Mouse (Mus musculus) right cerebral cortex, adult 2 months (tissue): ENCODE data around the gene Crhr2.

Experiments used
- DNase-seq, 2 experiments: peaks; one replicate each; pipeline ENCODE4 v3.0.0; 2021 to 2022; ENCODE audit warnings: low spot score in 2 of 2

Crhr2 gene

DNA sequence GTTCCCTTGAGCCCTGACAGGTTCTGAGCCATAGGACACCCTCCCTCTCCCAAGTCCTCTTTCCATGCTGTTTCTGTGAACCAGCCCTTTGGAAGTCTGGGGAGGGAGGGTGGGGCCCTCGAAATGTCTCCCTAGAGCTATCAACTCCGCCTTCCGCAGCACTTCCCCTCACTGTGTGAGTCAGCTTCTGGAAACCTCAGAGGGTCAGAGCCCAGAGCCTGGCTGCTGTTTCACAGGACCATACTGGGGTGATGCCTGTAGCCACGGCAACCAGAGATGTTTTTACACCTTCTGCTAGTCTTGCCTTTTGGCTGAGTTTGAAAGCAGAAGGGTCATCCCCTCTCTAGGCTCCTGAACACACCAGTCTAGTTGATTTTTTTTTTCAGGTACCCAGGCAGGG lies 9.8 kb downstream of the Crhr2 start:
- no peak for DNase-seq

DNA sequence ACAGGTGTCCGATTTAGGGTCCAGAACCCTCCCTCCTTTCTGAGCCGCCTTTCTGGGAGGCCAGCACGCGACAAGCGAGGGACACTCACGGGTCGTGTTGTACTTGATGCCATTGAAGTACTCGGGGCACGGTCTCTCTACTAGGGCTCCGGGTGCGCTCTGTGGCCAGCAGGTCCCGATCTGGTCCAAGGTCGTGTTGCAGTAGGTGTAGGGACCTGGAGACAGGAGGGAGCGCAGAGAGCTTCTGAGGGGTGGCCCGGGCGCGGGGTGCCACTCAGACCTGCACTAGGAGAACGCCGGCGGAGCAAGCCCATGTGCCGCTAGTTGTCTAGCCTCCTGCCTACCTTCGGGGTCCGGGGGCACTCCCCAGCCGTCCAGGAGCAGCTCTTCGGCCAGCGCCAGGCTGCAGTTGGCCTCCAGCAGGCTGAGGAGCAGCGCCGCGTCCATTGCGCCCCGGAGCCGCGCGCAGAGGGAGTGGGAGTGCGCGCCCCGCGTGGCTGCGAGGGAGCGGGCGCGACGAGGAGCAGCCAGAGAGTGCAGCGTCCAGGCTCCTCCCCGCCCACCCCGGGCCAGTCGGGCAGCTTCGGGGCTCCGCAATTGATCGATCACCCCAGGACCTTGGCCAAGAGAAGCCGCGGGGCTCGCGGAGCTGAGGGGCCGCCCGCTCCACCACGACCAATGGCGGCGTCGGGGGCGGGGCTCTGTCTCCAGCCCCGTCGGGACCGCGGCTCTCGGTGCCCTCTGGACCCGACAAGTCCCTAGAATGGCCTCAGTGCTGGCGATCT lies 15.3 kb downstream of the Crhr2 start:
- no peak for DNase-seq

- no peak for DNase-seq
These were observed 24.5 kb downstream of the Crhr2 start for GRCm38 (mm10) chr6:55108358-55108757.

GRCm38 (mm10) chr6:55098603-55099002 lies 34.2 kb downstream of the Crhr2 start:
- no peak for DNase-seq

- peak; percentile 39 to 50 for DNase-seq
These were observed 34.8 kb downstream of the Crhr2 start for GRCm38 (mm10) chr6:55098030-55098429.

DNA sequence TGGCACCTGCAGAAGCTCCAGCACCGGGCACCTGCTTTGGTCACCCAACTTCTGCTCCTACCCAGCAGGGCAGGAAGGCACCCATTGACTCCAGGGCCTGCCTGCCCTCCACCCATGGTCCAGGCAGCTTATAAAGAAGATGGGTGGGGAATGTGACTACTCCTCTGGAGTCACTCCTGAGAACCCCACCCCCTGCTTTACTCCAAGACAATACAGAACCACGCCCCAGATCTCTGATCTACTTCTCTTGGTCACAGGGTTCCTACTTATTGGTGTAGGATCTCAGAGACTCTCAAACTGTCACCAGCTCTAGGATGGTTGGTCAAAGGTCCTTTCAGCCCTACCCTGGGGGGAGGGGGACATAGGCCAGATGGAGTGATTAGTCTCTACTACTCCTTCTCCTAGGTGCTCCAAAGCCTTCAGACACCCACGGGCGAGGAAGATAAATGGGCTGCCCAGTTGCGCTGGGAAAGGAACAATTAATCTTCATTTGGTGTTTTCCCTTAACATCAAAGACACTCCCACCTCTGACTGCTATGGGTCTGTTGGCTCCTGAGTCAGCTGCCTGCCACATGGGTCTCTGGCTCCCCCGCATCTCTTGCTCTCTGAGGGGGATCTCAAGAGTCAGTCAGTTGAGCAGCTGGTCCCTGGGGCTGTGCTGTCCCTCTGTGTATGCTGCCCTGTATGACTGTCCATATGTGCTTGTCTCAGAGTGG lies 39.2 kb downstream of the Crhr2 start:
- DNase-seq, result no peak

- no peak for DNase-seq
These were observed 41.4 kb downstream of the Crhr2 start for GRCm38 (mm10) chr6:55091396-55091795.

GRCm38 (mm10) chr6:55090639-55091038 lies 42.2 kb downstream of the Crhr2 start:
- DNase-seq, result no peak

- no peak for DNase-seq
These were observed 45.5 kb downstream of the Crhr2 start for GRCm38 (mm10) chr6:55087355-55087754.

- no peak for DNase-seq
These were observed 50.4 kb downstream of the Crhr2 start for GRCm38 (mm10) chr6:55082261-55083051.

GRCm38 (mm10) chr6:55081379-55081778 lies 51.4 kb downstream of the Crhr2 start:
- no peak for DNase-seq

- no peak for DNase-seq
These were observed 56.1 kb downstream of the Crhr2 start for GRCm38 (mm10) chr6:55076561-55077255.

GRCm38 (mm10) chr6:55065903-55066302 lies 66.9 kb downstream of the Crhr2 start:
- DNase-seq, result no peak

- no peak for DNase-seq
These were observed 68.4 kb downstream of the Crhr2 start for GRCm38 (mm10) chr6:55064477-55064827.

DNA sequence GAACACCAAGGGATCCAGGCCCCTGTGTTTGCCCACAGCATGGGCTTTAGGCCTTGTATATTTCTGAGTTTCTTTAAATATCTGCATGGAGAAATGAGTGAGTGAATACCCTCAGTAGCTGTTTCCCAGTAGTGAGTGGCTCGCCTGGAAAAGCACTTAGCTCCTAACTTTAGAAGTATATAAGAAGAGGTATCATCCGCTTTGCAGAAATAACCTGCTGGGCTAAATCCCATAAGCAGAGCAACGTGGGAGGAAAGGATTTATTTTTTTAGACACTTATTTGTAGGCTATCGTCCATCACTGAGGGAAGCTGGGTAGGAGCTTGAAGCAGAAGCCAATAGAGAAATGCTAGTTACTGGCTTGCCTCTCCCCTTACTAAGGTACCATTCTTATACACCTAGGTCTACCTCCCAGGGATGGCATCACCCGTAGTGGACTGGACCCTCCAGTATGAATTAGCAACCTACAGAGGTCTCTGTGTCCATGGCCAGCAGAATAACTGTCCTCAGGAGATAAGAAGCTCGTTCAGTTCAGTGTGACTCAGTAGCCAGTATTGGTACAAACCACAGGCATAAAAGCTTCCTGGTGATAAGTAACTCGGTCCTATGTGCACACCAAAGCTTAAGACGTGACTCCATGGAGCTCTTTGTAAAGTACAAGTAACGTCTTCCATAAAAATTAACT lies 68.9 kb downstream of the Crhr2 start:
- no peak for DNase-seq

- DNase-seq, result no peak
These were observed 70.6 kb downstream of the Crhr2 start for GRCm38 (mm10) chr6:55062200-55062599.

GRCm38 (mm10) chr6:55061328-55061727 lies 71.5 kb downstream of the Crhr2 start:
- DNase-seq, result no peak

DNA sequence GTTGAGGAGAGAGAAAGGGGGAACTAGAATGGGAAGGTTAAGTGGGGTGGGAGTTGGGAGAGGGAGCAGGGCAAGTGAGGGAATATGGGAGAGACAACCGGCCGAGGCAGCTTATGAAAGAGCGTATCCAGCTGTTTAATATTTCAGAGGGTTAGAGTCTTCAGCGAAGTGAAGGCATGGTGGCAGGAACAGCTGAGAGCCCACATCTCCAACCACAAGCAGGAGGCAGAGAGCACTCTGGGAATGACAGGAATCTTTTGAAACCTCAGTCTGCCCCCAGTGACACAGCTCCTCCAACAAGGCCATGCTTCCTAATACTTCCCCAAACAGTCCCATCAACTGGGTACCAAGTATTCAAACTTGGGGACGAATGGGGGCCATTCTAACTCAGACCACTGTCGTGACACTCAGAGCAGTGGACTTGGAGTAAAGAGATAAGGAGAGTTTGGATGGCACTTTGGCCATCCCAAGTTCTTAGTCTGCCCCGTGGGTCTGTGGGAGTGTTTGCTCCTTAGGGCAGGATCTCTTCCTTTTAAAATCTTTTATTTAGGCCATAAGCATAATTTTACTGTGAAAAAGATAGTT lies 72.5 kb downstream of the Crhr2 start:
- no peak for DNase-seq

DNA sequence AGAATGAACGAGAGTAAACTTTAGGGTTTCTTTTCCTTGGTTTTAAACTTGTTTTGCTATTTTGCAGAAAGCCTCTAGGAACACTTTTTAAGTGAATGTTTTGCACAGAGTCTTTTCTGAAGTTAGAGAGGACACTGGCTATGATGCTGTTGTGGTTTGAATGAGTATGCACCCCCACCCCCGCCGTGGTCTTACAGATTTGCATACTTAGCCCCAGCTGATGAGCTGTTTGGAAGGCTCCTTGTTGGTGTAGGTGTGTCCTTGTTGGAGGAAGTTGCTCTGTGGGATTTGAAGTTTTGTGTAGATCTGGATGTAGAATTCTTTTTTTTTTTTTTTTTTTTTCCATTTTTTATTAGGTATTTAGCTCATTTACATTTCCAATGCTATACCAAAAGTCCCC lies 75.4 kb downstream of the Crhr2 start:
- DNase-seq, result no peak

DNA sequence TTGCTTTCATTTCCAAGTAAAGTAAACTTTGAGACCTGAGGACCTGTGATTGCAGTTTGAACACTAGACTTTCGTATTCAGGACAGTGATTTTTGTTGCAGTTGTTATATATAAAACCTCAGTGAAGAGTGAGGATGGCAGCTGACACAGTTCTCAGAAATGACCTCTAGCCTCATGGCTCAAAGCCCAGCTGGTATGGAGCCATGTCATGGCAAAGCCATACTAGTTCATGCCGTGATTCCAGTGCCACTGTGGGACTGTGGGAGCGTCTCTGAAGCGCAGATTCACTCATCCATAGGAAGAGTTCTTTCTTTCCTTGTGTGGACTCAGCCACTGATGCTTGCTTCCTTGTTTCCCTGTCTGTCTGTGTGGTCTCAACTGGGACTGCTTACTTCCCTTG lies 78.3 kb downstream of the Crhr2 start:
- no peak for DNase-seq

- no peak for DNase-seq
These were observed 83.6 kb downstream of the Crhr2 start for GRCm38 (mm10) chr6:55049186-55049585.
